In the genomic region with DNA sequence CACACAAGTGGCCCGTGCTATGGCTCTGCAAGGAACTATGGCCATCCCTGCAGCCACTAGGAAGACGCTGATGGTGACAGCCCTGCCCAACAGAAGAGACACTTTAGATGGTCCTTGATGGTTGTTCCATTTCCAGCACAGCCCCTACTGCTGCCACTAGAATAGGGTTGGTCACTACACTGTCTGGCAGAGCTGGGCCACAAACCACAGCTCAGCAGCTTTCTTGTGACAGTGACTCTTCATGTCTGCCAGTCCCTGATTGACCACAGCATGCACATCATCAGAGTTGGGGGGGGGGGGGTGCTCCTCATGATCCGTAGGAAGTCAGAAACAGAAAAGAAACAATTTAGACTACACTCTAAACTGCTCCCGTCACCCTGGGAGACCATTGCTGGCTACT, we compare ENCODE assay signal across 19 mouse cellular contexts. TPM values are rescaled to one million over a fixed set of nuclear protein-coding genes. Genes with fewer than 3 reads are reported as not detected.
DNase-seq lines count a peak whose midpoint lies in the region; ATAC-seq and TF ChIP-seq lines count a peak whose summit lies in the region.
"Had no signal": no experiment of that assay in that cellular context is flagged by ENCODE, and none has a peak within 500 bp of the region (broad histone marks: within the 10 kb centered on the region; RNA-seq: fewer than 3 reads in every experiment).

No protein-coding gene starts in this region.

- no peaks in the 10 kb centered on the region for H3K27me3 ChIP-seq in heart, embryonic 13.5 days (replicated peaks)
- H3K27me3 ChIP-seq in heart, embryonic 11.5 days (ENCODE audit: control insufficient read depth, insufficient read depth, low read length), result no peaks in the 10 kb centered on the region
- no peaks in the 10 kb centered on the region for H3K27me3 ChIP-seq in hindbrain, postnatal 0 days (ENCODE audit: insufficient read depth, low read length)
- no peaks in the 10 kb centered on the region for H3K27me3 ChIP-seq in hindbrain, embryonic 11.5 days (ENCODE audit: control insufficient read depth, insufficient read depth, low read length)
- H3K27me3 ChIP-seq in lung, postnatal 0 days (replicated peaks; ENCODE audit: insufficient read depth, low read length), result no peaks in the 10 kb centered on the region
- H3K27me3 ChIP-seq: forebrain, embryonic 13.5 days; hindbrain, embryonic 12.5 days; Patski had no signal

- TF ChIP-seq CTCF in hindbrain, postnatal 0 days (IDR thresholded peaks at IDR 0.05; ENCODE audit: low read depth), result no peak
- TF ChIP-seq CTCF in lung, postnatal 0 days (IDR thresholded peaks at IDR 0.05), result no peak

- no peak for ATAC-seq in heart, embryonic 13.5 days (ENCODE audit: extremely low read depth, insufficient number of reproducible peaks, low FRiP score, low TSS enrichment)
- ATAC-seq in heart, embryonic 11.5 days (replicated peaks; ENCODE audit: insufficient number of reproducible peaks, low FRiP score, low TSS enrichment), result no peak
- ATAC-seq in hindbrain, postnatal 0 days, result peak; percentile 59; the same call in 1 of the 2 replicates
- no peak for ATAC-seq in hindbrain, embryonic 11.5 days (ENCODE audit: low FRiP score)
- ATAC-seq in lung, postnatal 0 days, result peak; percentile 33
- ATAC-seq: activated CD4-positive, CD25-positive, alpha-beta regulatory T cell, adult 4 months; hindbrain, embryonic 16.5 days had no signal

- peak overlapping the region; percentile 35 for H3K4me2 ChIP-seq in heart, embryonic 13.5 days
- no peak overlapping the region for H3K4me2 ChIP-seq in heart, embryonic 11.5 days
- H3K4me2 ChIP-seq in hindbrain, postnatal 0 days (ENCODE audit: low read depth, low read length), result no peak overlapping the region
- H3K4me2 ChIP-seq in hindbrain, embryonic 11.5 days (replicated peaks; ENCODE audit: low read depth, low read length), result no peak overlapping the region
- H3K4me2 ChIP-seq in lung, postnatal 0 days (replicated peaks; ENCODE audit: low read depth, low read length), result no peak overlapping the region
- H3K4me2 ChIP-seq: forebrain, embryonic 13.5 days; hindbrain, embryonic 12.5 days had no signal

- TF ChIP-seq EP300 in lung, postnatal 0 days (IDR thresholded peaks at IDR 0.05), result no peak

- no peaks in the 10 kb centered on the region for H3K36me3 ChIP-seq in heart, embryonic 13.5 days
- H3K36me3 ChIP-seq in heart, embryonic 11.5 days (ENCODE audit: control insufficient read depth, insufficient read depth, low read length), result no peaks in the 10 kb centered on the region
- no peaks in the 10 kb centered on the region for H3K36me3 ChIP-seq in hindbrain, postnatal 0 days (ENCODE audit: insufficient read depth, low read length)
- H3K36me3 ChIP-seq in hindbrain, embryonic 11.5 days (ENCODE audit: control insufficient read depth, insufficient read depth, low read length), result no peaks in the 10 kb centered on the region
- H3K36me3 ChIP-seq in lung, postnatal 0 days (ENCODE audit: insufficient read depth, low read length), result no peaks in the 10 kb centered on the region
- H3K36me3 ChIP-seq: embryonic facial prominence, embryonic 10.5 days; hindbrain, embryonic 12.5 days had no signal

- no peak overlapping the region for H3K9ac ChIP-seq in heart, embryonic 13.5 days
- H3K9ac ChIP-seq in heart, embryonic 11.5 days (ENCODE audit: low read depth, low read length), result no peak overlapping the region
- no peak overlapping the region for H3K9ac ChIP-seq in hindbrain, postnatal 0 days (replicated peaks; ENCODE audit: low read length)
- H3K9ac ChIP-seq in hindbrain, embryonic 11.5 days (ENCODE audit: low read depth, low read length), result no peak overlapping the region
- no peak overlapping the region for H3K9ac ChIP-seq in lung, postnatal 0 days (replicated peaks; ENCODE audit: low read depth)
- H3K9ac ChIP-seq: forebrain, embryonic 13.5 days; forebrain, postnatal 0 days; hindbrain, embryonic 12.5 days had no signal

- H3K9me3 ChIP-seq in heart, embryonic 13.5 days, result no peaks in the 10 kb centered on the region
- no peaks in the 10 kb centered on the region for H3K9me3 ChIP-seq in heart, embryonic 11.5 days (replicated peaks; ENCODE audit: control insufficient read depth, low read length)
- H3K9me3 ChIP-seq in hindbrain, postnatal 0 days (ENCODE audit: low read length), result no peaks in the 10 kb centered on the region
- H3K9me3 ChIP-seq in hindbrain, embryonic 11.5 days (ENCODE audit: control insufficient read depth, low read length), result no peaks in the 10 kb centered on the region
- no peaks in the 10 kb centered on the region for H3K9me3 ChIP-seq in lung, postnatal 0 days (ENCODE audit: low read length)
- H3K9me3 ChIP-seq: embryonic facial prominence, embryonic 10.5 days; forebrain, embryonic 13.5 days had no signal

- 61% methylated on average over 4 of the region's 4 CpGs for WGBS in heart, embryonic 13.5 days
- WGBS in heart, embryonic 11.5 days (ENCODE audit: insufficient replicate concordance), result 68% methylated on average over 4 of the region's 4 CpGs
- 56% methylated on average over 4 of the region's 4 CpGs for WGBS in hindbrain, postnatal 0 days
- WGBS in hindbrain, embryonic 11.5 days, result 80% methylated on average over 4 of the region's 4 CpGs
- WGBS in lung, postnatal 0 days, result 49% methylated on average over 4 of the region's 4 CpGs

- H3K4me1 ChIP-seq in heart, embryonic 13.5 days, result peaks cover 29% of the 10 kb centered on the region
- H3K4me1 ChIP-seq in heart, embryonic 11.5 days (ENCODE audit: control insufficient read depth, insufficient read depth, low read length), result peaks cover 6% of the 10 kb centered on the region; the same call in 1 of the 2 replicates
- H3K4me1 ChIP-seq in hindbrain, postnatal 0 days (ENCODE audit: insufficient read depth, low read length), result peaks cover 5% of the 10 kb centered on the region; the same call in 1 of the 2 replicates
- H3K4me1 ChIP-seq in hindbrain, embryonic 11.5 days (replicated peaks; ENCODE audit: control insufficient read depth, insufficient read depth, low read length), result no peaks in the 10 kb centered on the region
- no peaks in the 10 kb centered on the region for H3K4me1 ChIP-seq in lung, postnatal 0 days (ENCODE audit: insufficient read depth, low read depth, low read length)

- H3K4me3 ChIP-seq in heart, embryonic 13.5 days, result no peak overlapping the region
- no peak overlapping the region for H3K4me3 ChIP-seq in heart, embryonic 11.5 days (ENCODE audit: low read depth, low read length)
- no peak overlapping the region for H3K4me3 ChIP-seq in hindbrain, postnatal 0 days (ENCODE audit: low read length)
- H3K4me3 ChIP-seq in hindbrain, embryonic 11.5 days (ENCODE audit: low read depth, low read length), result no peak overlapping the region
- H3K4me3 ChIP-seq in lung, postnatal 0 days (ENCODE audit: low read depth, low read length), result no peak overlapping the region
- H3K4me3 ChIP-seq: embryonic facial prominence, embryonic 10.5 days; forebrain, embryonic 13.5 days; gastrocnemius, adult 2 months; hindbrain, embryonic 12.5 days had no signal

- DNase-seq in hindbrain, postnatal 0 days (ENCODE audit: low spot score), result no peak
- no peak for DNase-seq in hindbrain, embryonic 11.5 days (ENCODE audit: low spot score)
- DNase-seq in lung, postnatal 0 days (ENCODE audit: low spot score), result no peak
- no peak for DNase-seq in lung, postnatal 4 days
- DNase-seq in natural killer cell, adult 2 months (ENCODE audit: low spot score in 2 of 2), result peak; percentile 29 to 53
- DNase-seq in B cell, adult 2 months, result no peak
- DNase-seq: cerebellum, adult 18-20 months; cerebellum, adult 9-11 months; cerebellum, postnatal 36 days; forebrain, postnatal 0 days had no signal

- peak overlapping the region; percentile 66 for H3K27ac ChIP-seq in heart, embryonic 13.5 days (replicated peaks)
- H3K27ac ChIP-seq in heart, embryonic 11.5 days (ENCODE audit: low read depth, low read length), result no peak overlapping the region
- no peak overlapping the region for H3K27ac ChIP-seq in hindbrain, postnatal 0 days
- no peak overlapping the region for H3K27ac ChIP-seq in hindbrain, embryonic 11.5 days (ENCODE audit: low read depth, low read length)
- no peak overlapping the region for H3K27ac ChIP-seq in lung, postnatal 0 days (ENCODE audit: low read length)
- H3K27ac ChIP-seq: embryonic facial prominence, embryonic 10.5 days; forebrain, embryonic 13.5 days; gastrocnemius, adult 2 months; hindbrain, embryonic 12.5 days had no signal

RNA-seq across cellular contexts. Expression of a gene that starts 46.0 kb away (rescaled TPM):
- 2.2 and 2.4 TPM in 2 replicates for polyA plus RNA-seq in heart, embryonic 13.5 days (2015; fragmentation: Nextera tagmentation; extraction: Ambion mirVana)
- 3.1 and 3.2 TPM in 2 replicates for polyA plus RNA-seq in heart, embryonic 11.5 days (2014; fragmentation: Nextera tagmentation; extraction: Ambion mirVana)
- 45.9 and 50.0 TPM in 2 replicates for total RNA-seq in hindbrain, postnatal 0 days (2014; rRNA removed)
- polyA plus RNA-seq in hindbrain, postnatal 0 days (2015; fragmentation: Nextera tagmentation; extraction: Ambion mirVana), result 5.9 and 7.0 TPM in 2 replicates
- polyA plus RNA-seq in hindbrain, embryonic 11.5 days (2014; fragmentation: Nextera tagmentation; extraction: Ambion mirVana), result 3.2 and 3.6 TPM in 2 replicates
- polyA plus RNA-seq in lung, postnatal 0 days (2015; fragmentation: Nextera tagmentation; extraction: Ambion mirVana), result 4.6 and 5.7 TPM in 2 replicates

Comparison
In these comparisons a context has a peak if more than half of its experiments do, and no peak if none do; other contexts are left out.
1. ATAC-seq: peak in hindbrain, postnatal 0 days (single experiment) and lung, postnatal 0 days (single experiment); none in heart, embryonic 13.5 days (single experiment), heart, embryonic 11.5 days (single experiment) and hindbrain, embryonic 11.5 days (single experiment).
2. DNase-seq: peak in natural killer cell, adult 2 months (2 of 2); none in hindbrain, postnatal 0 days (single experiment), hindbrain, embryonic 11.5 days (single experiment), lung, postnatal 0 days (single experiment), lung, postnatal 4 days (0 of 2) and B cell, adult 2 months (0 of 2).